Mouse (Mus musculus) embryonic facial prominence, embryonic 12.5 days (tissue): ENCODE measurements around the gene Stra6. TPM values are rescaled to one million over a fixed set of nuclear protein-coding genes. Genes with fewer than 3 reads are reported as not detected.

Source experiments
- ATAC-seq: fragments of 200-750 bp; cut with Nextera tagmentation; 2 replicates; pipeline ENCODE4 v1.8.0; 2017; ENCODE audit not compliant: insufficient number of reproducible peaks, insufficient read depth, low FRiP score, low TSS enrichment
- H3K27ac ChIP-seq: fragments of 300-500 bp; sonication (generic); 2 replicates; pipeline ENCODE4 v1.5.1; 2016; ENCODE audit warnings: mild to moderate bottlenecking
- H3K27me3 ChIP-seq: fragments of 300-500 bp; sonication (generic); 2 replicates; pipeline ENCODE4 v1.6.1; 2016; ENCODE audit warnings: mild to moderate bottlenecking, moderate library complexity
- H3K36me3 ChIP-seq: fragments of 300-500 bp; sonication (generic); 2 replicates; pipeline ENCODE4 v1.6.1; 2016; ENCODE audit warnings: mild to moderate bottlenecking
- H3K4me1 ChIP-seq: fragments of 300-500 bp; sonication (generic); 2 replicates; pipeline ENCODE4 v1.6.1; 2016
- H3K4me2 ChIP-seq: fragments of 300-500 bp; sonication (generic); replicated peaks from 2 replicates; pipeline ENCODE4 v1.6.1; 2016; ENCODE audit warnings: mild to moderate bottlenecking, moderate library complexity
- H3K4me3 ChIP-seq: fragments of 300-500 bp; sonication (generic); 2 replicates; pipeline ENCODE4 v1.5.1; 2016; ENCODE audit warnings: mild to moderate bottlenecking
- H3K9ac ChIP-seq: fragments of 300-500 bp; sonication (generic); 2 replicates; pipeline ENCODE4 v1.6.1; 2016; ENCODE audit warnings: mild to moderate bottlenecking, moderate library complexity
- H3K9me3 ChIP-seq: fragments of 300-500 bp; sonication (generic); 2 replicates; pipeline ENCODE4 v1.6.1; 2016; ENCODE audit warnings: mild to moderate bottlenecking, moderate library complexity
- WGBS: fragments of 180-500 bp; shearing (Covaris S2); methylation state at CpG from one replicate; pipeline ENCODE4 v1.1.7; 2016; 5-methylcytosine and 5-hydroxymethylcytosine counted together
- polyA plus RNA-seq: library from polyadenylated mRNA; unstranded; fragments of >200 nt; fragmentation: Nextera tagmentation; extraction: Ambion mirVana; gene quantifications from 2 replicates; pipeline ENCODE4 v1.2.1, GENCODE M21; 2016

Stra6 gene
- polyA plus RNA-seq, 1 experiment from 2014 or later, result 38.1 TPM

DNA sequence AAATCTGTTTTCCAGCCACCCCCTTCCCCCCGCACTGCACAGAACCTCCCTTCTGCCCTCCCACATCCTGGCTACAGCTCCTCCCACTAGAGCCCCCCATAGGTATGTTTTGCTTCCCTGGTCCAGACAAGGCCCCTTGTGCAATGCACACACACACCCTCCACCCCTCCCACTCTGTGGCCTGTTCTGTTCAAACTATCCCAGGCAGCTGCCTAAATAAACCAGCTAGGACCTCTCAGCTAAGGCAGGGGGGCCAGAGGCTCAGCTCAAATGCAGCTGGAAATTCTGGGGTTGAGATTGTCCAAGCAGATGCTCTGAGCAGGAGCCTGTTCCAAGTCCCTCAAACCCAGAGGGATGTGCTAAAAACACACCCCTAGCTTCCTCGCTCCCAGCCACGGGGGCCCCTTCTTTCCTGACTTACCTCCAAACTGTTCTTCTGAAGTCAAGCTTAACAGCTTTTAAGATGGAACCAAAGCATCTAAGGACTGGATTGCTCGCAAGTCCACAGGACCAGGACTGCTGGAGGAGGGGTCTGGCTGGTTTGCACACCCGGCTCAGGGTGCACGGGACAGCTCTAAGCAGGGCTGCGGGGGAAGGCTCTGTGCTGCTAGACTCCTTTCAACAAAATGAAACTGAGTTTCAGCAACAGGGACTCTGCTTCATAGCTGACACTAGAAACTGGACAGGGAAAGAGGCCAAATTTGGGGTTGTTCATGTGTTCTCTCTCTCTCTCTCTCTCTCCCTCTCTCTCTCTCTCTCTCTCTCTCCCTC, 95.1 kb downstream of the Stra6 start:
- Histone ChIP-seq H3K9me3 (no peaks in the 10 kb centered on the region), H3K9ac (0 out of 2 replicates have a peak overlapping the region, but pooled peaks have one; percentile 48), H3K27ac (peak overlapping the region; percentile 98), H3K27me3 (no peaks in the 10 kb centered on the region), H3K4me1 (peaks cover 64% of the 10 kb centered on the region), H3K36me3 (peaks cover 4% of the 10 kb centered on the region; the same call in 1 of the 2 replicates), H3K4me2 (peak overlapping the region; percentile 57), H3K4me3 (peak overlapping the region; percentile 33)
- peak; percentile 87 for ATAC-seq
- WGBS, result 18% methylated on average over 7 of the region's 7 CpGs

DNA sequence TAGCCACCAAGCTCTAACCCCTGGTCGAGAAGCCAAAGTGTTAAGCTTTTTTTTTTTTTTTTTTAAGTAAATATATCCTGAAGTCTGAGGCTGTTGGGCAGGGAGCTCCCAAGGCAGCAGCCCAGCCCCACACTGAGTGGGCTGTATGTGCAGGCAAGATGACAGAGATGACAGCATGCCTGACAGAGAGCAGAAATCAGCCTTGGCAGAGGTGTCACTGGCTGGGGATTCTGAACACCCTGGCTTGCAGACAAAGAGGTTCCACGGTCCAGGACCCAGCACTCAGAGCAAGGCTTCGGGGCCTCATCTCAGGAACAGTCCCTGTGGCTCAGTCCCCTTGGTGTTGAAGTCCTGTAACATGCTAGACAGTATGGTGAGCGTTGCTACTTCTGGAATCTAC, 96.3 kb downstream of the Stra6 start:
- H3K27me3 ChIP-seq, result no peaks in the 10 kb centered on the region
- peak overlapping the region; percentile 57; the same call in 1 of the 2 replicates for H3K4me2 ChIP-seq
- peak overlapping the region; percentile 98 for H3K27ac ChIP-seq
- H3K9me3 ChIP-seq, result no peaks in the 10 kb centered on the region
- H3K36me3 ChIP-seq, result no peaks in the 10 kb centered on the region; the same call in 1 of the 2 replicates
- peaks cover 59% of the 10 kb centered on the region for H3K4me1 ChIP-seq
- H3K4me3 ChIP-seq, result no peak overlapping the region
- WGBS, result 76% methylated on average over 4 of the region's 4 CpGs
- no peak for ATAC-seq
- H3K9ac ChIP-seq, result no peak overlapping the region

DNA sequence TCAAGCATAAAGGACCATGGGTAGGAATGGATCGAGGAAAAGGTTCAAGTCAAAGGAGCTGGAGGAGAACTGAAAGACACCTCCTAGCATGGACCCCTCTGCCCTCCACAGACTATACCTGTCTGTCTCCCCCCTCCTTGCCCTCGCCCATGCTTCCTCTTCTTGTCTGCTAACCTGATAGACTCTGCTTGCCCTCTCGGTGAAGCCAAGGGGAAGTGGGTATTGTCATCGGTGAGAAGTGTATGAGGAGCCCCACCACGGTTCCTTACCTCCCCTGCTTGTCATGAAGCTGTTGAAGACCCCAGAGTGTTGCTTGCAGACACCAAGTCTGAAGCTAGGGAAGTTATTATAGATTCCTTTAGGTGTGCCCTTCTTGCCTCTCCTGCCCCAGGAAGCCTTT, 96.7 kb downstream of the Stra6 start:
- no peaks in the 10 kb centered on the region for H3K27me3 ChIP-seq
- H3K36me3 ChIP-seq, result no peaks in the 10 kb centered on the region
- no peaks in the 10 kb centered on the region for H3K9me3 ChIP-seq
- peak overlapping the region; percentile 98 for H3K27ac ChIP-seq
- 76% methylated on average over 5 of the region's 5 CpGs for WGBS
- no peak overlapping the region for H3K4me3 ChIP-seq
- ATAC-seq, result no peak
- H3K9ac ChIP-seq, result no peak overlapping the region
- H3K4me1 ChIP-seq, result peaks cover 54% of the 10 kb centered on the region
- H3K4me2 ChIP-seq, result no peak overlapping the region

DNA sequence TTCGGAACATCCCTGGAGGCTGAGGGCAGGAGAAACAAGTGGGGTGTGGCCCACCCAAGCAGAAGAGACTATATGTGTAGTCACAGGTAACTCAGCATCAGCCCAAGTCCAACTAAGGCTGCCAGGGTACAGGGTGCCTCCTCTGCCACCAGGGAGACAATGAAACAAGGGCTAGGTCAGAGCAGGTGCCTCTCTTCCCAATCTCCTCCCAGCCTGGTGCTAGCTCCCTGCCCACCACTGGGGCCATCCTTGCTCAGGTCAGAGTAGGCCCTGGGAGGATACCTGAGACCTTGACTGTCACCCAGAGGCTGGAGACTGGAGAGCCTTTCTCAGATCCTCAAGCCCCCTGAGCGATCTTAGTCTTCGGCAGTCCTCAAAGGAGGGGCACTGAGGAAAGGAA, 98.6 kb downstream of the Stra6 start:
- H3K4me2 ChIP-seq, result no peak overlapping the region
- H3K4me3 ChIP-seq, result no peak overlapping the region
- H3K27me3 ChIP-seq, result no peaks in the 10 kb centered on the region
- ATAC-seq, result no peak
- no peaks in the 10 kb centered on the region for H3K9me3 ChIP-seq
- no peaks in the 10 kb centered on the region for H3K36me3 ChIP-seq
- H3K9ac ChIP-seq, result no peak overlapping the region
- peaks cover 36% of the 10 kb centered on the region for H3K4me1 ChIP-seq
- no peak overlapping the region for H3K27ac ChIP-seq
- 84% methylated on average over 3 of the region's 3 CpGs for WGBS

DNA sequence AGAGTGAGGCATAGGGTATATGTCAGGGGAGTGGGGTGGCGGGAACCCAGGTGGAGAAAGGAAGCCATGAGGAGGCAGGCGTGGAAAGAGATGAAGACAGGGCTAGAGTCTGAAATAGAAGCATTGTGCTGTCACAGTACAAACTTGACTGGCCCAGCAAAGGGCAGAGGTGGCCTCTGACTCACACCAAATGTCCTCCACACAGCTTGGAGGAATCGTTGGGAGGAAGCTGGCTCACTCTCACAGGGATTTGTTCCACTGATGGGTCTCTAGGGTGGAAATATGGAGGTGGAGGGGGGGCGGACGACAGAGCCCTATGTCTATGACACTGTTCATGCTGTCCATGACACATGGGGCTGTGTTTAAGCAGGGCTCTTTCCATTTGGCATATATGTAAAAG, 99.6 kb downstream of the Stra6 start:
- no peak overlapping the region for H3K9ac ChIP-seq
- H3K4me3 ChIP-seq, result no peak overlapping the region
- H3K36me3 ChIP-seq, result no peaks in the 10 kb centered on the region
- 75% methylated on average over 5 of the region's 5 CpGs for WGBS
- H3K27me3 ChIP-seq, result no peaks in the 10 kb centered on the region
- ATAC-seq, result no peak
- no peak overlapping the region for H3K4me2 ChIP-seq
- peaks cover 27% of the 10 kb centered on the region for H3K4me1 ChIP-seq
- no peaks in the 10 kb centered on the region for H3K9me3 ChIP-seq
- H3K27ac ChIP-seq, result no peak overlapping the region

DNA sequence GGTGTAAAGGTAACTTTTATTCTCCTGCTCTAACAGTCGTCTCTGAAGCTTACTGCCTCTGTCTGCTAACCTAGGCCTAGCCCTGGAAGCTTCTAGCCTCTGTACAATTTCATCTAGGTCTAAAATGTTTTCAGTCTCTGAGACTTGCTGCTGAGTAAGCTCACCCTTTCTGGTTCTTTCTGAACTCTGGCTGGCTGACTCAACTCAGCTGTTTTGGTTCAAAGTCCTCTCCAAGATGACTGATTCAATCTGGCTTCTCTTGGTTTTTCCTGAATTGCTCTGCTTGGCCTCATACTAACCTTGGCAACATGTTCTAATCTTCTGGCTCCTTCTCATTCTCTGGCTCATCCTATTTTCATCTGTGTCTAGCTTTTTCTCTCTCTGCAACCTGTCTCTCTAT, 102.2 kb downstream of the Stra6 start:
- Histone ChIP-seq H3K9ac (no peak overlapping the region), H3K9me3 (no peaks in the 10 kb centered on the region), H3K4me1 (peaks cover 17% of the 10 kb centered on the region), H3K27me3 (no peaks in the 10 kb centered on the region), H3K4me3 (no peak overlapping the region), H3K4me2 (no peak overlapping the region), H3K36me3 (no peaks in the 10 kb centered on the region), H3K27ac (no peak overlapping the region)
- 74% methylated on average over 1 of the region's 1 CpGs for WGBS
- no peak for ATAC-seq

DNA sequence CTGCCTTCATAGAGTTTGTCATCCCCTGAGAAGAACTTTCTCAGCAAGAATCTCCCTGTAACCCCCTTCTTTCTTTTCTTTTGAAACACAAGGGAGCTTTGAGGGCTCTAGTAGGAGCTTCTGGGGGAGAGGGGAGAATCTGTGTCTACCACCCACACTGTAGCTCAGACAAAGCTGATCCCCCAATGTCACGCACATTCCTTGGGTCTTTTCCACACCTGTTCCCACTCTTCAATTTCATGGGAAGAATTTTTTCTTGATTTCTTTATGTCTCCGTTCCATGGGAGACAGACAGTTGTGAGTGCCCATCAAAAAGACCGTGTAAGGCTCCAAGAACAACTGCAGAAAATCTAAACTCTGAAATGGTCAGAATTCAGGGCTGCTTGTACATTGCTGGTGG, 105.3 kb downstream of the Stra6 start:
- no peaks in the 10 kb centered on the region for H3K9me3 ChIP-seq
- H3K27ac ChIP-seq, result peak overlapping the region; percentile 66
- no peaks in the 10 kb centered on the region for H3K27me3 ChIP-seq
- H3K36me3 ChIP-seq, result no peaks in the 10 kb centered on the region
- H3K9ac ChIP-seq, result no peak overlapping the region
- H3K4me2 ChIP-seq, result no peak overlapping the region
- ATAC-seq, result no peak
- peaks cover 13% of the 10 kb centered on the region for H3K4me1 ChIP-seq
- 41% methylated on average over 3 of the region's 3 CpGs for WGBS
- no peak overlapping the region for H3K4me3 ChIP-seq

DNA sequence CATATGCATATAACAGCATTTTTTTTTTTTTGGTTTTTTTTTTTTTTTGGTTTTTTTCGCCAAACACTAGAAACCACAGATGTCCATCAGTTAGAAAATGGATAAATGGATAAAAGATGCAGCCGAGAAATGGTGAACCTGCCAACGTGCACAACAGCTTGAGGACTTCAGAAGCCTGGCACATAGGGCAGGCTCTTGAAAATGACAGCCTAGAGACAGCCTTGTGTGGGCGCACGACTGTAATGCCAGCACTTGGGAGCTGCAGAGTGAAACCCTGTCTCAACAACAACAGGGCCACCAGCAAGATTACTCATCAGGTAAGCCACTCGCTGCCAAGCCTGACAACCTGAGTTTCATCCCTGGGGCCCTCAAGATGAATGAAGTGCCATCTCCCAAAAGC, 105.8 kb downstream of the Stra6 start:
- Histone ChIP-seq H3K9me3 (no peaks in the 10 kb centered on the region), H3K27me3 (no peaks in the 10 kb centered on the region), H3K4me1 (peaks cover 13% of the 10 kb centered on the region), H3K36me3 (no peaks in the 10 kb centered on the region), H3K9ac (no peak overlapping the region), H3K27ac (peak overlapping the region; percentile 63; the same call in 1 of the 2 replicates), H3K4me3 (no peak overlapping the region), H3K4me2 (no peak overlapping the region)
- 66% methylated on average over 6 of the region's 6 CpGs for WGBS
- ATAC-seq, result no peak

DNA sequence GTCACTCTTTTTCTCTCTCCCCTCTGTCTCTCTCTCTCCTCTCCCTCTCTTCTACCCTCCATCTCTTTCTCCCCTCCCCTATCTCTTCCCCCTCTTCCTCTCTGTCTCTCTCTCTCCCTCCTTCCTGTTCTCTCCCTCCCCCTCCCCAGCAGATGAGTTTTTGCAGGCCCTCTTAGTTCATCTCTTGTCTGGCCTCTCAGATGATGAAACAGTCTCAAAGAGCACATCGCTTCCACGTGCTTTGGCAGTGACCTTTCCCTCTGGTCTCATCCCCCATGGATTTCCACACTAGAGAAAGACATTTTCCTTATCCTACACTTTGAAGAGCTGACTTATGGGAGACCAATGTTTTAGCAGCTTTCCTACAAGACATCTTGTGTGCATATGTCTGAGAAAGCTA, 109.3 kb downstream of the Stra6 start:
- H3K4me1 ChIP-seq, result peaks cover 31% of the 10 kb centered on the region
- no peaks in the 10 kb centered on the region for H3K27me3 ChIP-seq
- H3K4me3 ChIP-seq, result no peak overlapping the region
- H3K36me3 ChIP-seq, result no peaks in the 10 kb centered on the region
- no peak for ATAC-seq
- H3K9me3 ChIP-seq, result no peaks in the 10 kb centered on the region
- no peak overlapping the region for H3K9ac ChIP-seq
- 78% methylated on average over 2 of the region's 2 CpGs for WGBS
- no peak overlapping the region for H3K4me2 ChIP-seq
- no peak overlapping the region for H3K27ac ChIP-seq

DNA sequence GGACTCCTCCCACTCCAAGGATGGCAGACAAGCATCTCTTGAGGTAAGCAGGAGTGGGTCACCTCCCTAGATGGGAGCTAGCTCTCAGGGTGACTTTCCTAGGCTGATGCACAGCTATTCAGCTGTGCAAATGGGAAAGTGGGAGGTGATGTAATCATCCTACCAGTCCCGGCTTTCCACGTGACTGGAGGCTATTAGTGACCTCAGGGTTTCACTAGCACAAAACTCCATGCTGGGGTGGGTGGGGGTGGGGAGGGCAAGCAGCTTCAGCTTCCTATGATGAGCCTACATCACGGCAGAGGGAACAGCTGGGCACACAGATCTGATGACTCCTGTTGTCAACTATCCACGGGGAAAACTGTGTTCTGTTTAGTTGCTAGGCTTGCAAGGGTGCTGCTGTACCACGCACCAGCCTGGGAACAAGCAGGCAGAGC, 111.2 kb downstream of the Stra6 start:
- 0 out of 2 replicates have a peak, but pooled peaks have one; percentile 22 for ATAC-seq
- H3K27me3 ChIP-seq, result no peaks in the 10 kb centered on the region
- no peaks in the 10 kb centered on the region for H3K9me3 ChIP-seq
- H3K36me3 ChIP-seq, result no peaks in the 10 kb centered on the region
- peaks cover 18% of the 10 kb centered on the region for H3K4me1 ChIP-seq
- H3K27ac ChIP-seq, result no peak overlapping the region
- 29% methylated on average over 5 of the region's 5 CpGs for WGBS
- H3K4me3 ChIP-seq, result no peak overlapping the region
- H3K4me2 ChIP-seq, result no peak overlapping the region
- H3K9ac ChIP-seq, result no peak overlapping the region

DNA sequence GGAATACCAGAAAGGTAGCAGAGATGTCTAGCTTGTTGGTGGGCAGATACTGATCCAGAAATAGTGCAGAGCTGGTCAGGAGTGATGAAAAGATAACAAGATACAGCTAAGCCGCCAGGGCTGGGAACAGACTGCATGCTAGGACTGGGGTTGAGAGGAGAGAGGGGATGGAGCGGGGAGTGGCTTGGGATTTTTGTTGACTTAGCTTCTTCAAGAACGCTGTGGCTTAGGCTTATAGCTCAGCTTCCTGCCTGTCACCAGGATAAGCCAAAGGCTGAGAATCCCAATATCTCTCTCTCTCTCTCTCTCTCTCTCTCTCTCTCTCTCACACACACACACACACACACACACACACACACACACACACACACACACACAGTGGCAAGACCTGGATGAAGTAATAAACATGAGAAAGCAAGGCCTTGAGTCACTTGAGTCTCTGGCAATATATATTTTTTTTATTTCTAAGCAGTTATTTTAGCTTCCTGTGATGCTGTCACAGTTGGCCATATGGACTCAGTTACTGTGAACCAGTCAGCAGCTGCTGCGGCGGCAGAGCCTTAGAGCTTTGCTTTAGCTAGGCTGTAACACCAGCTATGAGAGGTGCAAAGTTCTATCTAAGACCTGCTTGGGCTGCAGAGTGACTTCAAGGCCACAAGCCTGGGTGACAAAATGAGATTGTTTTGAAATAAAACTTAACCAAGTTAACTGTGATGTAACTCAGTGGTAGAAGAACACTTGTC, 112.3 kb downstream of the Stra6 start:
- H3K27me3 ChIP-seq, result no peaks in the 10 kb centered on the region
- H3K9ac ChIP-seq, result no peak overlapping the region
- no peak overlapping the region for H3K4me3 ChIP-seq
- 0 out of 2 replicates have a peak, but pooled peaks have one; percentile 52 for ATAC-seq
- H3K27ac ChIP-seq, result peak overlapping the region; percentile 66
- H3K9me3 ChIP-seq, result no peaks in the 10 kb centered on the region
- no peak overlapping the region for H3K4me2 ChIP-seq
- H3K36me3 ChIP-seq, result no peaks in the 10 kb centered on the region
- peaks cover 18% of the 10 kb centered on the region for H3K4me1 ChIP-seq
- WGBS, result 18% methylated on average over 5 of the region's 5 CpGs

DNA sequence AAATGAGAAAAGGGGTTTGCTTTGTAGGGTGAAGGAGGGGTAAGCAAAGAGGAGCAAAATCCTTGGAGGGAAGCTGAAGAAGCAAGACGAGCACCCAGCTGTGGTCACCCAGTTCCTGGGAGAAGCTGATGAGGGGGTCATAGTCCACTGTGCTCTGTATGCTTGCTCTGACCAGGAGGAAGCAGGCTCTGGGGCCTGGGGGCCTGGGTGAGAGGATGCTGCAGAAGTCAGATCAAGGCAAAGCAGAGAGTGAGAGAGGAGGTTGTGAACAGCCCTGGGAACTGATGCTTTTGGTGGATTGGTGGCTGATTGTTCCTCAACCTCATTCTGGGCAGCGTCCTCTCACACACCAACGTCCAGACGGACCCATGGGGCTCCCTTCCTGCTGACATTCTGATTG, 113.6 kb downstream of the Stra6 start:
- H3K27ac ChIP-seq, result no peak overlapping the region
- peaks cover 18% of the 10 kb centered on the region for H3K4me1 ChIP-seq
- no peak overlapping the region for H3K4me2 ChIP-seq
- no peaks in the 10 kb centered on the region for H3K27me3 ChIP-seq
- WGBS, result 56% methylated on average over 4 of the region's 4 CpGs
- no peak overlapping the region for H3K4me3 ChIP-seq
- H3K9me3 ChIP-seq, result no peaks in the 10 kb centered on the region
- no peaks in the 10 kb centered on the region for H3K36me3 ChIP-seq
- no peak overlapping the region for H3K9ac ChIP-seq
- no peak for ATAC-seq
